17 mouse cellular contexts compared by ENCODE assay signal in genomic region chr2:155873636-155874035, GRCm38 (mm10). TPM values are rescaled to one million over a fixed set of nuclear protein-coding genes. Genes with fewer than 3 reads are reported as not detected.
DNase-seq lines count a peak whose midpoint lies in the region; ATAC-seq and TF ChIP-seq lines count a peak whose summit lies in the region.
"Had no signal": no experiment of that assay in that cellular context is flagged by ENCODE, and none has a peak within 500 bp of the region (broad histone marks: within the 10 kb centered on the region; RNA-seq: fewer than 3 reads in every experiment).

No protein-coding gene starts in this region.

- no peaks in the 10 kb centered on the region for H3K9me3 ChIP-seq in forebrain, embryonic 13.5 days (replicated peaks)
- no peaks in the 10 kb centered on the region for H3K9me3 ChIP-seq in forebrain, postnatal 0 days (ENCODE audit: low read length)
- no peaks in the 10 kb centered on the region for H3K9me3 ChIP-seq in neural tube, embryonic 11.5 days (ENCODE audit: control insufficient read depth, low read length)
- no peaks in the 10 kb centered on the region for H3K9me3 ChIP-seq in limb, embryonic 13.5 days
- H3K9me3 ChIP-seq: midbrain, embryonic 13.5 days had no signal

- peaks cover 35% of the 10 kb centered on the region for H3K36me3 ChIP-seq in forebrain, embryonic 13.5 days (ENCODE audit: poor library complexity, severe bottlenecking)
- peaks cover 28% of the 10 kb centered on the region; the same call in 1 of the 2 replicates for H3K36me3 ChIP-seq in forebrain, postnatal 0 days (ENCODE audit: insufficient read depth)
- H3K36me3 ChIP-seq in neural tube, embryonic 11.5 days (ENCODE audit: control insufficient read depth, insufficient read depth, low read length): no peaks in the 10 kb centered on the region
- H3K36me3 ChIP-seq in limb, embryonic 13.5 days: peaks cover 35% of the 10 kb centered on the region
- no peaks in the 10 kb centered on the region for H3K36me3 ChIP-seq in heart, adult 2 months (ENCODE audit: control insufficient read depth, insufficient read depth, low read length)

- peaks cover 25% of the 10 kb centered on the region for H3K4me1 ChIP-seq in forebrain, embryonic 13.5 days
- 0 out of 2 replicates have a peak, but pooled peaks cover 4% of the 10 kb centered on the region for H3K4me1 ChIP-seq in forebrain, postnatal 0 days (ENCODE audit: insufficient read depth)
- peaks cover 8% of the 10 kb centered on the region; the same call in 1 of the 2 replicates for H3K4me1 ChIP-seq in neural tube, embryonic 11.5 days (ENCODE audit: control insufficient read depth, insufficient read depth, low read length)
- peaks cover 44% of the 10 kb centered on the region for H3K4me1 ChIP-seq in limb, embryonic 13.5 days
- H3K4me1 ChIP-seq in heart, adult 2 months (ENCODE audit: control insufficient read depth, insufficient read depth, low read length): no peaks in the 10 kb centered on the region

- H3K4me2 ChIP-seq in forebrain, embryonic 13.5 days: no peak overlapping the region
- H3K4me2 ChIP-seq in forebrain, postnatal 0 days (ENCODE audit: low read depth): no peak overlapping the region
- no peak overlapping the region for H3K4me2 ChIP-seq in neural tube, embryonic 11.5 days (ENCODE audit: low read depth)
- H3K4me2 ChIP-seq in limb, embryonic 13.5 days (replicated peaks): peak overlapping the region; percentile 14; the same call in 1 of the 2 replicates
- H3K4me2 ChIP-seq: midbrain, embryonic 13.5 days had no signal

- no peak overlapping the region for H3K9ac ChIP-seq in forebrain, embryonic 13.5 days
- H3K9ac ChIP-seq in forebrain, postnatal 0 days: no peak overlapping the region
- H3K9ac ChIP-seq in neural tube, embryonic 11.5 days (ENCODE audit: low read length): no peak overlapping the region
- no peak overlapping the region for H3K9ac ChIP-seq in limb, embryonic 13.5 days
- no peak overlapping the region for H3K9ac ChIP-seq in heart, adult 2 months (ENCODE audit: low read depth, low read length)
- H3K9ac ChIP-seq: midbrain, embryonic 13.5 days had no signal

- WGBS in forebrain, embryonic 13.5 days: 82% methylated on average over 6 of the region's 6 CpGs
- WGBS in forebrain, postnatal 0 days: 54% methylated on average over 6 of the region's 6 CpGs
- WGBS in neural tube, embryonic 11.5 days: 88% methylated on average over 6 of the region's 6 CpGs
- 71% methylated on average over 6 of the region's 6 CpGs for WGBS in limb, embryonic 13.5 days
- 72% methylated on average over 6 of the region's 6 CpGs for WGBS in heart, adult 2 months

- H3K4me3 ChIP-seq in forebrain, embryonic 13.5 days: no peak overlapping the region
- no peak overlapping the region for H3K4me3 ChIP-seq in forebrain, postnatal 0 days (ENCODE audit: low read depth, low read length)
- H3K4me3 ChIP-seq in neural tube, embryonic 11.5 days (ENCODE audit: low read depth, low read length): no peak overlapping the region
- H3K4me3 ChIP-seq in limb, embryonic 13.5 days: no peak overlapping the region
- no peak overlapping the region for H3K4me3 ChIP-seq in heart, adult 2 months
- H3K4me3 ChIP-seq: midbrain, embryonic 13.5 days had no signal

- no peak for TF ChIP-seq POLR2A in heart, adult 2 months (IDR thresholded peaks at IDR 0.05; ENCODE audit: insufficient read depth, low read depth, low read length)

- no peak for TF ChIP-seq EP300 in heart, adult 2 months (IDR thresholded peaks at IDR 0.05; ENCODE audit: insufficient read depth, low read depth, low read length)

- H3K79me2 ChIP-seq in heart, adult 2 months (replicated peaks; ENCODE audit: control insufficient read depth, insufficient read depth, low read length): no peaks in the 10 kb centered on the region

- TF ChIP-seq CTCF in forebrain, postnatal 0 days (IDR thresholded peaks at IDR 0.05; ENCODE audit: low read depth): no peak
- TF ChIP-seq CTCF in heart, adult 2 months (IDR thresholded peaks at IDR 0.05): no peak

- no peaks in the 10 kb centered on the region for H3K27me3 ChIP-seq in forebrain, embryonic 13.5 days
- H3K27me3 ChIP-seq in forebrain, postnatal 0 days (ENCODE audit: insufficient read depth, low read length): no peaks in the 10 kb centered on the region
- no peaks in the 10 kb centered on the region for H3K27me3 ChIP-seq in neural tube, embryonic 11.5 days (ENCODE audit: control insufficient read depth, insufficient read depth, low read length)
- H3K27me3 ChIP-seq in limb, embryonic 13.5 days: no peaks in the 10 kb centered on the region
- H3K27me3 ChIP-seq in heart, adult 2 months (ENCODE audit: control insufficient read depth, insufficient read depth, low read length): no peaks in the 10 kb centered on the region
- H3K27me3 ChIP-seq: midbrain, embryonic 13.5 days; Patski had no signal

- no peak for ATAC-seq in forebrain, embryonic 13.5 days
- ATAC-seq in forebrain, postnatal 0 days: no peak
- ATAC-seq in neural tube, embryonic 11.5 days (ENCODE audit: insufficient read depth, low FRiP score, low TSS enrichment): no peak
- no peak for ATAC-seq in limb, embryonic 13.5 days (ENCODE audit: low FRiP score, low read depth)
- ATAC-seq: midbrain, embryonic 13.5 days; Patski had no signal

- intact Hi-C loops in heart, postnatal 14 days (cut with DNase I): no loop called here
- intact Hi-C loops in heart, adult 2 months (cut with DNase I): no loop called here

- DNase-seq in forebrain, postnatal 0 days: no peak
- no peak for DNase-seq in neural tube, embryonic 11.5 days (ENCODE audit: low spot score)
- DNase-seq in neural tube, embryonic 10.5 days (ENCODE audit: extremely low spot score, low spot score): no peak
- DNase-seq in adrenal gland, postnatal 10 days: no peak
- no peak for DNase-seq in heart, postnatal 14 days
- DNase-seq in heart, adult 2 months: no peak
- DNase-seq: adrenal gland, adult 8-10 months; gastrocnemius, postnatal 36 days; kidney, adult 2 months; right cerebral cortex, postnatal 4 days had no signal

- H3K27ac ChIP-seq in forebrain, embryonic 13.5 days: 0 out of 2 replicates have a peak overlapping the region, but pooled peaks have one; percentile 74
- H3K27ac ChIP-seq in forebrain, postnatal 0 days (ENCODE audit: low read depth, low read length): no peak overlapping the region
- H3K27ac ChIP-seq in neural tube, embryonic 11.5 days (ENCODE audit: low read depth, low read length): 0 out of 2 replicates have a peak overlapping the region, but pooled peaks have one; percentile 69
- H3K27ac ChIP-seq in limb, embryonic 13.5 days: peak overlapping the region; percentile 82
- no peak overlapping the region for H3K27ac ChIP-seq in heart, adult 2 months
- H3K27ac ChIP-seq: midbrain, embryonic 13.5 days had no signal

RNA-seq across cellular contexts. Expression of gene Fam83c, which starts 39.0 kb away (rescaled TPM):
- 0.35 and 0.54 TPM in 2 replicates for polyA plus RNA-seq in forebrain, embryonic 13.5 days (2015; fragmentation: Nextera tagmentation; extraction: Ambion mirVana)
- not detected in 2 replicates for total RNA-seq in forebrain, postnatal 0 days (2014; rRNA removed)
- 0.06 and 0.12 TPM in 2 replicates for polyA plus RNA-seq in forebrain, postnatal 0 days (2015; fragmentation: Nextera tagmentation; extraction: Ambion mirVana)
- 0.15 and 0.27 TPM in 2 replicates for polyA plus RNA-seq in neural tube, embryonic 11.5 days (2014; fragmentation: Nextera tagmentation; extraction: Ambion mirVana)
- 0.42 and 0.47 TPM in 2 replicates for polyA plus RNA-seq in limb, embryonic 13.5 days (2015; fragmentation: Nextera tagmentation; extraction: Ambion mirVana)
- not detected for total RNA-seq in adrenal gland, postnatal 10 days (2021)
- not detected for total RNA-seq in heart, postnatal 14 days (2021)
- not detected for total RNA-seq in heart, adult 2 months (2021)
- polyA plus RNA-seq in heart, adult 2 months (2012; rRNA removed): not detected in 2 replicates
- total RNA-seq: gastrocnemius, postnatal 36 days; layer of hippocampus, adult 8-10 months; left cerebral cortex, postnatal 36 days had no signal
- polyA plus RNA-seq: kidney, adult 2 months; lung, postnatal 0 days had no signal

RNA-seq across cellular contexts. Expression of gene Eif6, which starts 46.9 kb away (rescaled TPM):
- 164 and 171 TPM in 2 replicates for polyA plus RNA-seq in forebrain, embryonic 13.5 days (2015; fragmentation: Nextera tagmentation; extraction: Ambion mirVana)
- total RNA-seq in forebrain, postnatal 0 days (2014; rRNA removed): 91.9 and 99.3 TPM in 2 replicates
- polyA plus RNA-seq in forebrain, postnatal 0 days (2015; fragmentation: Nextera tagmentation; extraction: Ambion mirVana): 145 and 171 TPM in 2 replicates
- polyA plus RNA-seq in neural tube, embryonic 11.5 days (2014; fragmentation: Nextera tagmentation; extraction: Ambion mirVana): 199 TPM in 2 replicates
- 188 and 192 TPM in 2 replicates for polyA plus RNA-seq in limb, embryonic 13.5 days (2015; fragmentation: Nextera tagmentation; extraction: Ambion mirVana)
- 100 to 1,000 TPM; 106 to 121 TPM for total RNA-seq in adrenal gland, postnatal 10 days (2021)
- 10 to 100 TPM; 54.3 to 69.8 TPM for total RNA-seq in heart, postnatal 14 days (2021)
- 10 to 100 TPM; 51.2 to 52.3 TPM for total RNA-seq in heart, adult 2 months (2021)
- 40.1 and 51.4 TPM in 2 replicates for polyA plus RNA-seq in heart, adult 2 months (2012; rRNA removed)

RNA-seq across cellular contexts. Expression of gene BC029722, which starts 54.4 kb away (rescaled TPM):
- 19.4 and 20.3 TPM in 2 replicates for polyA plus RNA-seq in forebrain, embryonic 13.5 days (2015; fragmentation: Nextera tagmentation; extraction: Ambion mirVana)
- total RNA-seq in forebrain, postnatal 0 days (2014; rRNA removed): 26.4 and 31.4 TPM in 2 replicates
- 53.4 and 55.5 TPM in 2 replicates for polyA plus RNA-seq in forebrain, postnatal 0 days (2015; fragmentation: Nextera tagmentation; extraction: Ambion mirVana)
- polyA plus RNA-seq in neural tube, embryonic 11.5 days (2014; fragmentation: Nextera tagmentation; extraction: Ambion mirVana): 11.1 and 12.2 TPM in 2 replicates
- polyA plus RNA-seq in limb, embryonic 13.5 days (2015; fragmentation: Nextera tagmentation; extraction: Ambion mirVana): 16.2 and 18.1 TPM in 2 replicates
- 10 to 100 TPM; 54.2 to 56.7 TPM for total RNA-seq in adrenal gland, postnatal 10 days (2021)
- total RNA-seq in heart, postnatal 14 days (2021): 10 to 100 TPM; 19.1 to 19.3 TPM
- total RNA-seq in heart, adult 2 months (2021): 10 to 100 TPM; 25.4 to 28.9 TPM
- polyA plus RNA-seq in heart, adult 2 months (2012; rRNA removed): 41.0 and 43.7 TPM in 2 replicates

RNA-seq across cellular contexts. Expression of gene Uqcc1, which starts 56.5 kb away (rescaled TPM):
- polyA plus RNA-seq in forebrain, embryonic 13.5 days (2015; fragmentation: Nextera tagmentation; extraction: Ambion mirVana): 69.9 and 73.5 TPM in 2 replicates
- 43.5 and 67.7 TPM in 2 replicates for total RNA-seq in forebrain, postnatal 0 days (2014; rRNA removed)
- polyA plus RNA-seq in forebrain, postnatal 0 days (2015; fragmentation: Nextera tagmentation; extraction: Ambion mirVana): 55.9 and 63.0 TPM in 2 replicates
- 84.7 and 88.6 TPM in 2 replicates for polyA plus RNA-seq in neural tube, embryonic 11.5 days (2014; fragmentation: Nextera tagmentation; extraction: Ambion mirVana)
- polyA plus RNA-seq in limb, embryonic 13.5 days (2015; fragmentation: Nextera tagmentation; extraction: Ambion mirVana): 66.9 and 74.7 TPM in 2 replicates
- 100 to 1,000 TPM; 126 to 179 TPM for total RNA-seq in adrenal gland, postnatal 10 days (2021)
- 100 to 1,000 TPM; 186 to 221 TPM for total RNA-seq in heart, postnatal 14 days (2021)
- total RNA-seq in heart, adult 2 months (2021): 100 to 1,000 TPM; 268 to 270 TPM
- 144 and 246 TPM in 2 replicates for polyA plus RNA-seq in heart, adult 2 months (2012; rRNA removed)

Comparison
In these comparisons a context has a peak if more than half of its experiments do, and no peak if none do; other contexts are left out.
1. H3K27ac ChIP-seq: peak in forebrain, embryonic 13.5 days (single experiment), neural tube, embryonic 11.5 days (single experiment) and limb, embryonic 13.5 days (single experiment); none in forebrain, postnatal 0 days (single experiment) and heart, adult 2 months (single experiment).